Mouse (Mus musculus) lung, embryonic 14.5 days (tissue): ENCODE data around the gene Tnfrsf1a. TPM values are rescaled to one million over a fixed set of nuclear protein-coding genes. Genes with fewer than 3 reads are reported as not detected.

Experiments
- ATAC-seq: fragments of 200-750 bp; cut with Nextera tagmentation; 2 replicates; pipeline ENCODE4 v1.8.0; 2017; ENCODE audit warnings: mild to moderate bottlenecking, moderate TSS enrichment, moderate library complexity; ENCODE audit not compliant: insufficient read depth
- DNase-seq: peaks from one replicate; pipeline ENCODE4 v3.0.0-alpha.2; 2015
- H3K27ac ChIP-seq: fragments of 300-500 bp; sonication (generic); 2 replicates; pipeline ENCODE4 v1.5.1; 2014; ENCODE audit warnings: low read depth, mild to moderate bottlenecking, moderate library complexity
- H3K27me3 ChIP-seq: fragments of 300-500 bp; sonication (generic); 2 replicates; pipeline ENCODE4 v1.6.1; 2014; ENCODE audit warnings: low read length, control low read depth; ENCODE audit not compliant: insufficient read depth
- H3K36me3 ChIP-seq: fragments of 300-500 bp; sonication (generic); 2 replicates; pipeline ENCODE4 v1.6.1; 2014; ENCODE audit warnings: control low read depth; ENCODE audit not compliant: insufficient read depth
- H3K4me1 ChIP-seq: fragments of 300-500 bp; sonication (generic); 2 replicates; pipeline ENCODE4 v1.6.1; 2014; ENCODE audit warnings: antibody characterized with exemption, control low read depth; ENCODE audit not compliant: insufficient read depth
- H3K4me2 ChIP-seq: fragments of 300-500 bp; sonication (generic); 2 replicates; pipeline ENCODE4 v1.6.1; 2014; ENCODE audit warnings: mild to moderate bottlenecking
- H3K4me3 ChIP-seq: fragments of 300-500 bp; sonication (generic); 2 replicates; pipeline ENCODE4 v1.5.1; 2014; ENCODE audit warnings: low read depth, low read length
- H3K9ac ChIP-seq: fragments of 300-500 bp; sonication (generic); 2 replicates; pipeline ENCODE4 v1.6.1; 2014
- H3K9me3 ChIP-seq: fragments of 300-500 bp; sonication (generic); 2 replicates; pipeline ENCODE4 v1.6.1; 2016; ENCODE audit warnings: low read depth, low read length, control low read depth
- CTCF ChIP-seq: IDR thresholded peaks from 2 replicates; pipeline ENCODE4 v1.5.1; 2016; ENCODE audit warnings: antibody characterized with exemption, low read depth
- WGBS: fragments of 180-500 bp; shearing (Covaris S2); extraction: QIAGEN DNeasy Blood & Tissue Kit; methylation state at CpG from one replicate; pipeline ENCODE4 v1.1.7; 2014; 5-methylcytosine and 5-hydroxymethylcytosine counted together
- polyA plus RNA-seq: library from polyadenylated mRNA; unstranded; fragments of >200 nt; fragmentation: Nextera tagmentation; extraction: Ambion mirVana; gene quantifications from 2 replicates; pipeline ENCODE4 v1.2.1, GENCODE M21; 2014

The Tnfrsf1a gene
- polyA plus RNA-seq, 1 experiment from 2014 or later = 82.5 TPM

DNA sequence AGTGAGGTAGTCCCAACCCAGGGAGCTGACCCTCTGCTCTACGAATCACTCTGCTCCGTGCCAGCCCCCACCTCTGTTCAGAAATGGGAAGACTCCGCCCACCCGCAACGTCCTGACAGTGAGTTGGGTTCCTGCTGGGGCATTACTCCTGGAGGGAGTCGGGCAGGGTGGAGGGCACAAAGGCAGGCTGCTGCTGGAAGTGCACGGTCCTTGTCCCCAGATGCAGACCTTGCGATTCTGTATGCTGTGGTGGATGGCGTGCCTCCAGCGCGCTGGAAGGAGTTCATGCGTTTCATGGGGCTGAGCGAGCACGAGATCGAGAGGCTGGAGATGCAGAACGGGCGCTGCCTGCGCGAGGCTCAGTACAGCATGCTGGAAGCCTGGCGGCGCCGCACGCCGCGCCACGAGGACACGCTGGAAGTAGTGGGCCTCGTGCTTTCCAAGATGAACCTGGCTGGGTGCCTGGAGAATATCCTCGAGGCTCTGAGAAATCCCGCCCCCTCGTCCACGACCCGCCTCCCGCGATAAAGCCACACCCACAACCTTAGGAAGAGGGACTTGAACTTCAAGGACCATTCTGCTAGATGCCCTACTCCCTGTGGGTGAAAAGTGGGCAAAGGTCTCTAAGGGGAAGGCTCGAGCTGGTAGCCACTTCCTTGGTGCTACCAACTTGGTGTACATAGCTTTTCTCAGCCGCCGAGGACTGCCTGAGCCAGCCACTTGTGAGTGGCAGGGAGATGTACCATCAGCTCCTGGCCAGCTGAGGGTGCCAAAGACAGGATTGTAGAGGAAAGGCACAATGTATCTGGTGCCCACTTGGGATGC is 12.5 kb downstream of the Tnfrsf1a start:
- peaks cover 12% of the 10 kb centered on the region; the same call in 1 of the 2 replicates for H3K27me3 ChIP-seq
- ATAC-seq (no peak), DNase-seq (peak; percentile 72)
- peaks cover 61% of the 10 kb centered on the region for H3K36me3 ChIP-seq
- H3K4me2 ChIP-seq = no peak overlapping the region
- 40% methylated on average over 38 of the region's 38 CpGs for WGBS
- H3K9ac ChIP-seq = no peak overlapping the region
- no peak overlapping the region for H3K4me3 ChIP-seq
- no peak overlapping the region for H3K27ac ChIP-seq
- TF ChIP-seq CTCF = peak; percentile 57
- no peaks in the 10 kb centered on the region for H3K9me3 ChIP-seq
- H3K4me1 ChIP-seq = no peaks in the 10 kb centered on the region

DNA sequence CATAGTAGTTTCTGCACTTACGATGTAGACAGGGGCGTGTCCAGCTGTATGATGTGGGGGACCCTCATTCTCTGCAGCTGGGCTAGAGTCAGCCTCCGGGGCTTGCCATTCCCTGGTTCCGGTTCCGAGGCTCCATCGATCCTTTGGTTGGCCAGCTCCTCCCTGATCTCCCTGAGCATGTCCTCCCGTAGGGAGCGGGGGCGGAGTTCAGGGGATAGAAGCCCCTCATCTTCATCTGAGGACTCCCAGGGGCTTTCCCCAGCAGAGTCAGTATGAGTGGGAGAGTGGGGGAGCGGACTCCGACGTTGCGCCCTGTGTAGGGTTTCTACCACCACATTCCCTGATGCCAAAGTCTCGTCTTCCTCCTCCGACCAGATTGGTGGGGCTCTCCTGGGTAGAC is 13.9 kb downstream of the Tnfrsf1a start:
- WGBS = 24% methylated on average over 15 of the region's 15 CpGs

DNA sequence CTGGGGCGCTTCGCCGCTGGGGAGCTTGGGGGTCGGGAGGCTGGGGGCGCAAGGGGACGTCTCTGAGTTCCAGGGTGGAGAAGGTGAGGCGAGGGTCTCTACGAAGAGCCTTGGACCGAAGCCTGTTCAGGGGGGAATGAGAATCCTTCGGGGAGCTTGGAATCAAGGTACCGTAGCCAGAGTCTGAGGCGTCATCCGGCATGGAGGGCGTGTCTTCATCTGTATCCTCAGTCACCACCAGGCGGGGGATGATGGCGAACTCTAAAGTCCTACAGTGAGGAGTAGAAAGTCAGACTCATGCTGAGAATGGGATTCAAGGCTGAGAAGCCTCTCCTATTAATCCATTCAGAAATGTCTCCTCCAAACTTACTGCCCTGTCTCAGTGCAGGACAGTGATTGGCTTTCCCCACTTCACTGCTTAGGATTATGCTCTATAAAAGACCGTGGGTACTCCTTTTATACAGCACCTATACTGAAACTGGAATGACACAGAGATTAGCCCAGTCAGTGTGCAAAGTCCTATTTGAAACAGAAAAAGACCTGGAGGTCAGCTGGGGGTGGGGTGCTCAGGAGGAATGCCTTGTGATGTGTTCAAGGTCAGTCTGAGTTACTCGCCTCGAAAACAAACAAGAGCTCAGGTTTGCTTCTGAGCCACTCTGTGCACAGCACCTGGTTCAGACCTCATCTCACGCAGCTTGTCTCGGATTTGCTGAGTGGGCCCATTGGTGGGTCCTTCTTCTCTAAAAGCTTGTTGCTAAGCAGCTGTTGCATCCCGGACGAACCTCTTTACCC is 14.5 kb downstream of the Tnfrsf1a start:
- 18% methylated on average over 23 of the region's 23 CpGs for WGBS
- no peaks in the 10 kb centered on the region for H3K9me3 ChIP-seq
- TF ChIP-seq CTCF = peak; percentile 35
- H3K9ac ChIP-seq = no peak overlapping the region
- H3K4me2 ChIP-seq = no peak overlapping the region
- H3K27me3 ChIP-seq = peaks cover 12% of the 10 kb centered on the region; the same call in 1 of the 2 replicates
- DNase-seq (peak; percentile 58), ATAC-seq (peak; percentile 33)
- no peak overlapping the region for H3K4me3 ChIP-seq
- 0 out of 2 replicates have a peak, but pooled peaks cover under 1% of the 10 kb centered on the region for H3K4me1 ChIP-seq
- peaks cover 44% of the 10 kb centered on the region for H3K36me3 ChIP-seq
- no peak overlapping the region for H3K27ac ChIP-seq

More for the DNA sequence above, 13.9 kb downstream of the Tnfrsf1a start:
- H3K4me2 ChIP-seq = no peak overlapping the region
- no peak overlapping the region for H3K9ac ChIP-seq
- H3K4me1 ChIP-seq = no peaks in the 10 kb centered on the region
- no peak for TF ChIP-seq CTCF
- no peak overlapping the region for H3K27ac ChIP-seq
- H3K36me3 ChIP-seq = peaks cover 50% of the 10 kb centered on the region
- no peak overlapping the region for H3K4me3 ChIP-seq
- peak; percentile 19 for ATAC-seq
- no peak for DNase-seq
- no peaks in the 10 kb centered on the region for H3K9me3 ChIP-seq
- H3K27me3 ChIP-seq = peaks cover 12% of the 10 kb centered on the region; the same call in 1 of the 2 replicates

DNA sequence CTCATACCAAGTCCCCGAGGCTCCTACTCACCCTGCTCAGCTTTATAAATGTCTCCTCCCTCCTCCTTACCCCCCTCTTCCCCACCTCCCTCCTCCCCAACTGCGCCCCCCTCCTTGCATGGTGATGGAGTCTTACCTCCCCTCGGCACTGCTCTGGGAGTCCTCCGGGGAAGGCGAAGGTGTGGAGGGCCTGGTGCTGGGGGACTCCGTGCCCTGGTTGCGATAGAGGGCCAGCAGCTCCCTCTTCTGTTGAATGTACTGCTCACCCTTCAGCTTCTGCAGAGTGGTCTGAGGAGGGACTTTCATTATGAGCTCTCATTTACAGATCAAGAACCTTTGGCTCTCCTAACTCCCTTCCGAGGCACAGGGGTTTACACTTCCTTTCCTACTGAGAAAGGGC is 15.3 kb downstream of the Tnfrsf1a start:
- no peak overlapping the region for H3K4me2 ChIP-seq

DNA sequence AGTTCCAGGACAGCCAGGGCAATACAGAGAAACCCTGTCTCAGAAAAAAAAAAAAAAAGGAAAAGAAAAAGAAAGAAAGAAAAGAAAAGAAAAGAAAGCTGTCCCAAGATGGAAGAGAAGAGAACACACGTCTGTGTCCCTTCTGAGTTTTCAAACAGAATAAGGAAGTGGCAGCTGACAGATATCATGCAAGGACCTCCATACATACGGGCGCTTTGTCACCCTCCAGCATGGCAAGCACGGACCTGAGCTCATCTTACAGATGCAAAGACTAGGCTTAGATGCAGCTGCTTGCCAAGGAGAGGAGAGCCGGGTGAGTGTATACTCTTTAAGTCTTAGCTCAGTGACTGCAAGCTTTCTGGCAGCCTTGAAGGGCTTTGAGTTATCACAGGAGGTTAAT is 16.4 kb downstream of the Tnfrsf1a start:
- 0 out of 2 replicates have a peak, but pooled peaks cover 3% of the 10 kb centered on the region for H3K4me1 ChIP-seq
- WGBS = 78% methylated on average over 5 of the region's 5 CpGs

More for the DNA sequence above, 15.3 kb downstream of the Tnfrsf1a start:
- peak; percentile 57 for DNase-seq
- TF ChIP-seq CTCF = peak; percentile 62
- no peak overlapping the region for H3K9ac ChIP-seq
- H3K4me3 ChIP-seq = no peak overlapping the region
- 4% methylated on average over 8 of the region's 8 CpGs for WGBS
- peaks cover 36% of the 10 kb centered on the region for H3K36me3 ChIP-seq
- H3K4me1 ChIP-seq = 0 out of 2 replicates have a peak, but pooled peaks cover 3% of the 10 kb centered on the region
- H3K9me3 ChIP-seq = no peaks in the 10 kb centered on the region
- ATAC-seq = peak; percentile 39; the same call in 1 of the 2 replicates
- no peak overlapping the region for H3K27ac ChIP-seq
- H3K27me3 ChIP-seq = peaks cover 12% of the 10 kb centered on the region; the same call in 1 of the 2 replicates

DNA sequence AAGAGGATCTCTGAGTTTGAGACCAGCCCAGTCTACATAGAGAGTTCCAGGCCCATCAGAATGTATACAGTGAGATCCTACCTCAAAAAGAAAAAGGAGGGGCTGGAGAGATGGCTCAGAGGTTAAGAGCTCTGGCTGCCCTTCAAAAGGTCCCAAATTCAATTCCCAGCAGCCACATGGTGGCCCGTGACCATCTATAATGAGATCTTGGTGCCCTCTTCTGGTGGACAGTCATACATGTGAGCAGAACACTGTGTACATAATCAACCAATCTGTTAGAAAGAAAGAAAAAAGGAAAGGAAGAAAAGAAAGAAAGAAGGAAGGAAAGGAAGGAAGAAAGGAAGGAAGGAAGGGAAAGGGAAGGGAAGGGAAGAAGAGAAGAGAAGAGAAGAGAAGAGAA is 17.0 kb downstream of the Tnfrsf1a start:
- DNase-seq (peak; percentile 50), ATAC-seq (no peak)
- Histone ChIP-seq H3K27me3 (peaks cover 12% of the 10 kb centered on the region; the same call in 1 of the 2 replicates), H3K27ac (no peak overlapping the region), H3K4me2 (no peak overlapping the region), H3K4me1 (0 out of 2 replicates have a peak, but pooled peaks cover 3% of the 10 kb centered on the region), H3K9ac (no peak overlapping the region), H3K9me3 (no peaks in the 10 kb centered on the region), H3K36me3 (peaks cover 19% of the 10 kb centered on the region), H3K4me3 (no peak overlapping the region)
- TF ChIP-seq CTCF = peak; percentile 42
- 69% methylated on average over 1 of the region's 1 CpGs for WGBS

More for the DNA sequence above, 16.4 kb downstream of the Tnfrsf1a start:
- H3K4me2 ChIP-seq = no peak overlapping the region
- no peak overlapping the region for H3K4me3 ChIP-seq
- no peak overlapping the region for H3K27ac ChIP-seq
- ATAC-seq (no peak), DNase-seq (no peak)
- peaks cover 12% of the 10 kb centered on the region; the same call in 1 of the 2 replicates for H3K27me3 ChIP-seq
- no peak overlapping the region for H3K9ac ChIP-seq
- H3K9me3 ChIP-seq = no peaks in the 10 kb centered on the region
- H3K36me3 ChIP-seq = peaks cover 25% of the 10 kb centered on the region
- TF ChIP-seq CTCF = no peak
